Mouse (Mus musculus) lung, postnatal 36 days (tissue): ENCODE results near the gene Ccl20.
A peak's percentile ranks its signal among the peaks of the same experiment; 100 is the strongest.

Experiments used
- DNase-seq: peaks from one replicate; pipeline ENCODE4 v3.0.0; 2022; ENCODE audit warnings: mixed read lengths

The Ccl20 gene

GRCm38 (mm10) chr1:83116447-83117137 is at the start of gene Ccl20:
Gene Ccl20, plus strand, starts transcription at chr1:83116766.
- no peak for DNase-seq

GRCm38 (mm10) chr1:83067205-83067604 is 49.4 kb upstream of the Ccl20 start:
- no peak for DNase-seq

GRCm38 (mm10) chr1:83075526-83076189 is 40.9 kb upstream of the Ccl20 start:
- no peak for DNase-seq

GRCm38 (mm10) chr1:83076190-83076917 is 40.2 kb upstream of the Ccl20 start:
- peak; percentile 48 for DNase-seq

- DNase-seq = no peak
These were observed 39.5 kb upstream of the Ccl20 start for GRCm38 (mm10) chr1:83077016-83077415.

- DNase-seq = peak; percentile 5
These were observed 31.8 kb upstream of the Ccl20 start for GRCm38 (mm10) chr1:83084790-83085189.

GRCm38 (mm10) chr1:83091268-83091667 is 25.3 kb upstream of the Ccl20 start:
- DNase-seq = no peak

- no peak for DNase-seq
These were observed 19.6 kb upstream of the Ccl20 start for GRCm38 (mm10) chr1:83096935-83097334.

- no peak for DNase-seq
These were observed 17.4 kb upstream of the Ccl20 start for GRCm38 (mm10) chr1:83099160-83099559.

GRCm38 (mm10) chr1:83099580-83100137 is 16.9 kb upstream of the Ccl20 start:
- DNase-seq = peak; percentile 11

- DNase-seq = no peak
These were observed 14.7 kb upstream of the Ccl20 start for GRCm38 (mm10) chr1:83101891-83102290.

GRCm38 (mm10) chr1:83105464-83105863 is 11.1 kb upstream of the Ccl20 start:
- no peak for DNase-seq

GRCm38 (mm10) chr1:83107410-83107978 is 9.1 kb upstream of the Ccl20 start:
- no peak for DNase-seq

GRCm38 (mm10) chr1:83110992-83111391 is 5.6 kb upstream of the Ccl20 start:
- DNase-seq = no peak

- DNase-seq = no peak
These were observed 4.8 kb upstream of the Ccl20 start for GRCm38 (mm10) chr1:83111726-83112125.

- no peak for DNase-seq
These were observed 651 bp downstream of the Ccl20 start for GRCm38 (mm10) chr1:83117217-83117616.

- DNase-seq = no peak
These were observed 1.1 kb downstream of the Ccl20 start for GRCm38 (mm10) chr1:83117661-83118060.

- no peak for DNase-seq
These were observed 3.3 kb downstream of the Ccl20 start for GRCm38 (mm10) chr1:83119903-83120302.

GRCm38 (mm10) chr1:83120312-83120711 is 3.7 kb downstream of the Ccl20 start:
- no peak for DNase-seq

GRCm38 (mm10) chr1:83123201-83123600 is 6.6 kb downstream of the Ccl20 start:
- DNase-seq = no peak

GRCm38 (mm10) chr1:83135829-83136228 is 19.3 kb downstream of the Ccl20 start:
- DNase-seq = peak; percentile 78

- DNase-seq = peak; percentile 39
These were observed 21.3 kb downstream of the Ccl20 start for GRCm38 (mm10) chr1:83137847-83138246.

GRCm38 (mm10) chr1:83138721-83139120 is 22.2 kb downstream of the Ccl20 start:
- DNase-seq = no peak
